Mouse (Mus musculus): ENCODE results near the gene Serpinb6b.
"Not testable (repeated sequence)": the region's sequence is repeated elsewhere in the genome, so short reads cannot be mapped to it uniquely, and the experiment has no call there.

Gene Serpinb6b

DNA sequence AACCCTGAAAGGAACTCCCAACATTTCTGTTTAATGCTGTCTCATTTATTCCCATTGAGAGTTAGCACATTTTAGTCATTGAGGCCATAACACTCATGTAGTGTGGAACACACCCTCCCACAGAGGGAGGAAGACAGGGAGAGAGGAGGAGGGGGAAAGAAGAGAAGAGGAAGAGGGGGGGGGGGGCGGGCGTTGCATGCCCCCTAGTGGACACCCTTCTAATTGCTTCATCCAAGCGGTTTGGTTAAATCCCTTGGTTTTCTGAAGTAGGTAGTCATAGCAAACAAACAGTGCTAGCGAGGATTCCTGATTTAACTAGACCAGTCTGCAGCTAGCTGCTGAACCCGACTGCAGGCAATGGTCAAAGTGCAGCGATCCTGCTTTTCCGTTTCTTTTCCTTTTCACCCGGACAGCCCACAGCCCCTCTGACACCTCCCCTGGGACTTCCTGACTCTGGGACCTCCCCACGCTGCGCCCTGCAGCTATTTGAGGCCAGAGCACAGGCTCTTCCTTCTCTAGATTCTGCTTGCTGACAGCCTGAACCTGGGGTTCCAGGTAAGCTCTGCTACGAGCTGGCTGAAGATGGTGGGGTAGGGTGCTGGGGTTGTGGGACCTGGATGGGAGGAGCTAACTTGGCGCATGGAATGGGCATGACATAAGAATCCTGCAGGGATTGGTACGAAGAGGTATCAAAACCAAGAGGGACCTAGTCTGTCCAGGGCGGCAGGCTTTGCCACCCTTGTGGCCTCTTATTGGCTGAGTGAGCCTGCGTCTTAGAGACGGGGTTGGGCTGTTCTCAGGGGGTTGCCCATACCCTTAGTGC, at the start of gene Serpinb6b:
Serpinb6b (plus strand) TSS at position 221 of the 823 bp plus-strand sequence.
- DNase-seq (ENCODE audit: low read depth, low spot score): peak; percentile 39

DNA sequence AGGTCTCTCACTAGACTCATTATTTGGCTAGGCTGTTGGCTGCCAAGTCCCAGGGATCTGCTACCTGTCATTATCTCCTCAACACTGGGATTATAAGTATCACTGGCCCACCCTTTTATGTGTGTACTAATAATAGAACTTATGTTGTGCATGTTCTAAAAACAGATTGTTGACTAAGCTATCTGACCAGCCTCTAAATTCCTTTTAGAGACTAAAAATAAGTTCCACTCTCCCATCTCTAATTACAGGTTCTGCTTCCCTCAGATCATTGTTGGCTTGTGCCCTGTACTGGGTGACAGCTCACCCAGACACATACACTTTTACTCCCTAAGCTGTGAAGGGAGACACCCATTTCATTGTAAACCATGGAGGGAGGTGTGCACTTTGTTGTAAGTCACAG, 42.4 kb upstream of the Serpinb6b start:
- no peak for DNase-seq (ENCODE audit: low read depth, low spot score)

DNA sequence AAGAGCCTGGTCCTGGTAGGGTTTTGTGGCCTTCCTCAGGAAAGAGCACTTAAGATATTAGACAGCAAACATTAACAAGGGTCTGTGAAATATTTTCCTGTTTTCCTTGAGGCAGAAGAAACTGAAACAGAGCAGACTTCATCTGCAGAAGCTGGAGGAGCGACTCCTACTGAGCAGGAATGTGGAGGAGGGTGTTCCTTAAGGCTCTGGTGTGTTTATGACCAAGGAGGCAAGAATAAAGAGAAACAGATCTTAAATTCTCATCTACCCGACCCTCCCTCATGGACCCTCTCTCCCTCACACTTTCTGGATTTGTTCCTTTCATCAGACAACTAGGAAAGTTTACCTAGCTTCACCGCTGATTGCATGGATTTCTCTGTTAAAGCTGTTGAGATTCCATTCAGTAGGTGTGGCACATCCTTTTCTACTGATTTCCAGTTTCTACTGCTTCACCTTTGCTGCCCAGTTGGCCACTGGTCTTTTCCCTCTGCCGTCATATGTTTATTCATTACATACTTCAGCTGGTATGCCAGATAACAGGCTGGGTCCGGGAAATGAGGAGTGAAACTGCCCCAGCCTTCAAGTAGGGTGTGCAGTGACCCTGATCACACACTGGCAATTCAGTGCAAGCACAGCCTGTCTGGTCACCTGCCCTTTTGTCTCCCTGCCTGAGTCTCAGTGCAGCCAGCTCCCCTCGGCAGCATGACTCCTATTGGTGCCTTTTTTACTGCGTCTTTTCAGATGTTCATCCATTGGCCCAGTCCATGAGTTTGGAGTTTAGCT, 40.2 kb upstream of the Serpinb6b start:
- peak; percentile 41 for DNase-seq (ENCODE audit: low read depth, low spot score)

DNA sequence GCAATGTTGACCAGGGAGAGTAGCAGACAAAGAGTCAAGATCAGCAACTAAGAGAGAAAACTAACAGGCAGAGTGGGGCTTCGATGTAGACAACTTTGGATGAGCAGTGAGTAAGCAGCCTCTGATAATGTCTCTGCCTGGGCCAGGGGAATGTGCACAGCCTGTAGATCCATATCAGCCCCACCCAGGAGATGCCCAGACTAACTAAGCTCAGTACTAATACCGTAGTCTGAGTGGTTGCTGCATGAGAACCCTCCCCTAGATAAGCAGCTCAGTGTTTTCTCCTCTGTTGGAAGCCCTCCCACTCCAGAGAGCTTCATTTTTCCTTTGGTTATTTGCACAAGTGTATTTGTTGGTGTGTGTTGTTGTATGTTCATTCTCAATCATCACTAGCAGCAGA, 38.3 kb upstream of the Serpinb6b start:
- DNase-seq (ENCODE audit: low read depth, low spot score): no peak

DNA sequence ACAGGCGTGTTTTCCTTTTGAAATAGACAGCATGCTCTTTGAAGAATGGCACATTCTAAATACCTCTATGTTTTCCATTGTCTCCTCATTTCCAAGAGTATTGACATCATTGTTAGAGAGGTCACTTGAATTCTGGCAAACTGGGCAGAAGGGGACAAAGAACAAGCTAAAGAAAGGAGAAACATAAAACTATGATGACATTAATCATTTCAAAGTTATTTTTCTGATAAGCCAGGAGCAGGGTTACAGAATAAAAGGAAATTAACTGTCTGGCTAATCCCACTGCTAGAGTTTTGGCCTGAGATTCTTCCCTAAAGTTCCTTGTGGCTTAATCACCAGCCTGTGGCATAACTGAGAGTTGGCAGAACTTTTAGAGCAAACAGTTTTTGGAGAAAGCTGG, 37.8 kb upstream of the Serpinb6b start:
- DNase-seq (ENCODE audit: low read depth, low spot score): no peak

DNA sequence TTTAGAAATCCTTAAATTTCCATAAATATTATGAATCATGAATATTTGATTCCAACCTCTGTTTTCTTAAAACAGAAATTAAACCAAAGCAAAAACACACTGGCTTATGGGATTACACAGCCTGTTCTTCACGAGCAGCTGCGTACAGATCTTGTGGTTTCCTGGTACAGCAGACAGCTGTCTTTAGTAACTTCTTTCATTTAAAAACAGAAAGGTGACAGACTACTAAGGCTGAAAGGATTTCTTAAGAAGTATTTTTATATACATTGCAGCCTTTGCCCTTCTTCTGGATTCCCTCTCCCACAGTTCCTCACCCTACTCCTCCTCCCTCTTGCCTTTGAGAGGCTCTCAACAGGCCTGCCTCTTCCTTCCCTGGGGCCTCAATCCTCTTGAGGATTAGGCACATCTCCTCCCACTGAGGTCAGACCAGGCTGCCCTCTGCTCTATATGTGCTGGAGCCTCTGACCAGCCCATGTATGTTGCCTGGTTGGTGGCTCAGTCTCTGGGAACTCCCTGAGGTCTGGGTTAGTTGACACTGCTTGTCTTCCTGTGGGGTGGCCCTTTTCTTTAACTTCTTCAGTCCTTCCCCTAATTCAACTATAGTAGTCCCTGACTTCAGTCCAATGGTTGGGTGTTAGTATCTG, 35.8 kb upstream of the Serpinb6b start:
- DNase-seq (ENCODE audit: low read depth, low spot score): no peak

DNA sequence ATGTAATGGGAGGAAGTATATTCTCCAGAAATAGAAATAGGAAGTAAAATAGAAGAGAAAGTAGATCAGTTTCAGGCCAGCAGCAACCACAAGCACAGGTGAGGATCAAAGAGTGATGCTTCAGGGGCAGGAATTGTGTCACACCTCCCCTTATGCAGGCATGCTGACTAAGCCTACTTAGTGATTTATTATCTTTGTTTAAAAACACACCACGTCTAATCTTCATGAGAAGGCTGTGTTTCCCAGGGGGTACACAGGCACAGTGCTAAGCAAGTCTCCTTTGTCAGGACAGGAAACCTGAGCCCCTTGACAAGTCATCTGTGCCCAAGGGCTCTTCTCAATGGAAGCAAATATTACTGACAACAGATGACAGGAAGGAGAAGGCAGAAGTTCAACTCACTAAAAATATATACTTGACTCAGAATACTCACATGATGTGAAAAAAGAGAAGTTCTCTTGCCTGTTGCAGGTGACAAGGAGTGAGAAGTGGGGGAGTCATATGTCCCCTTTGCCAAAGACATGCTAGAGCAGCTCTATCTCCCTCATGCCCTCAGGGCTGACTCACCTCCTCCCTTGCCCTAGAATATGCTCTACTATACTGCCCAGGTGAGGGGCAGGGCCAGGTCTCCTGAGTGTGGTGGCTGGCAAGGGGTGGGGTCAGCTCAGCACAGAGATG, 30.2 kb upstream of the Serpinb6b start:
- no peak for DNase-seq (ENCODE audit: low read depth, low spot score)

DNA sequence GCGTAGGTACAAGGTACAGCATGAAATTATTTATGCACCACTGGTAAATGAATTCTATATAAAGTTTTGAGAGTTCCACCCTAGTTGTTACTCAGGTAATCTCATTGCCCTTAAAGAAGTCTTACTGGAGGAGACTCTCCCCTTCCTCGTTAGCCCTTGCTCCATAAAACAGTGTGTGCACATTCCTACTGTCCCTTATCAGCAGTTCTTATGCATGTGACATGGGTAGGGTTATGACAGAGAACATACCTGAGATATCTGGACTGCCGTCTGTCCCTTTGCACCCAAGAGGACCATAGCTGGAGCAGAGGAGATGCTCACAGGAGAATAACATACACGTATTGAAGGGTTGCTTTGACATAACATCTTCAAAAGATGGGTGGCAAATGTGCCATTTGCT, 26.7 kb upstream of the Serpinb6b start:
- not testable (repeated sequence) for DNase-seq (ENCODE audit: low read depth, low spot score)

DNA sequence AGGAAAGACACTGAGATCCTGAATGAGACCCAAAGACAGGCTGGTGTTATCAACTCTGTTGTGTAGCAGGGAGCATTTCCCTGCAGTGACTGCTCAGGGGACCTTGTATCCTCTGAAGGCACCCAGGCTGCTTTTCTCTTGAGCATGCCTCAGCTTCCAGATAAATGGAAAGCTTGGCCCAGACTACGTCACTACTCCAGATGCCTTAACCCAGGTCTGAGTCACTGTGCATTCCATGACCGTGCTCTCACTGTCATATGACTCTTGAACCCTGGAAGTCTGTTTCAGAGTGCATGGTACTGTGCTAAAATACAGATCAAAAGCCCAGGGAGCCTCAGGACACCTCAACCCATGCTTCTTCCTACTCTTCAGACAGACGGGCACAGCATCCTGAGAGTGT, 25.8 kb upstream of the Serpinb6b start:
- DNase-seq (ENCODE audit: low read depth, low spot score): not testable (repeated sequence)

DNA sequence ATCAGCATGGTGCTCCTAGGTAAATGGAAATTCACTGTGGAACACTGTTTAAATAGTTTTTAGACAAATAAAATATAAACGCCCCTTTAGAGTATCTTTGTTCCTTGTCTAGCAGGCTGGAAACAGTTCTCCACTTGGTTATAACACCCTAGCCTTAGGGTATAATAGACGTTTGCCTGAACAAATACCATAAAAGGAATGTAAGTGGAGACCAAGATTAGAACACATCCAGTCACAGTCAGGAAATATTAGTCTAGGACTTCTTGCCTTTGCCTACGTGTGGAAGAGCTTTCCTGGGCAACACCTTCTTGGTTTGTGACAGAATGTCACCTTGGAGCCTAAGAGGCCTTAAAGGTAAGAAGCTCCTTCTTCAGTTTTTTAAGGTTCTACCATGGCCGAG, 8.5 kb upstream of the Serpinb6b start:
- no peak for DNase-seq (ENCODE audit: low read depth, low spot score)

DNA sequence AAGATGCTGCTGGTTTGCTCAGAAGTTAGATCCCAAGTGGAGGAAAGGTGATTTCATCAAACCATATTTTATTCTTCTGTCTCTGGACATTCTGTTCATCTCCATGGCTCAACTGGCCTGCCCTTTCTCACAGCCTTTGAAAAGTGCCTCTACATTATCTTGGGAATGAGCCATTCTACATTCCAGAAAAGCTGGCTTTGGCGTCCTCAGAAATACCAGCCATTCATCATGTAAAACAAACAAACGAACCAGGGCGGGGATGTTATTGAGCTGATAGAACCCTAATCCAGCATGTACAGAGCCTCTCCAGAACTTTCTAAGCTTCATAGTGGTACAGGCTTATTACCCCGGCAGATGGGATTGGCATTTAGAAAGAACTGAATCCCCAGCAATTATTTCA, 7.1 kb upstream of the Serpinb6b start:
- no peak for DNase-seq (ENCODE audit: low read depth, low spot score)

DNA sequence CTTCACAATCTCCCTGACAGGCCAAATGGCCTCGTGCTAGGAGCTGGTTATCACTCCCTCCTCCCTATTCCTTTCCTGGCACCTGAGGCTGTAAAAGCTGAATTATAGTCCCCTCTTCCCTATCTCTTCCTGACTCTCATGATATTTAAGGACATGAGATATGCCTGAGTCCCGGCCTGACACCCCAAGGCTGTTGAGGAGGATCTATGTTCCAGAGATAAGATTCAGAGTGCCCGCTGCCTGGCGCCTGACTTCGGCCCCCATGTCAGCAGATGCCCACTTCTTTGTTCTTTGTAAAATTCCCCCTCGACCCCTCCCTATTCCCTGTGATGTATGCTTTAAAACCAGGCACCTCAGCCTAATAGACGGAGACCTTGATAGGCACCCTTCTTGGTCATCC, 6.5 kb upstream of the Serpinb6b start:
- DNase-seq (ENCODE audit: low read depth, low spot score): not testable (repeated sequence)

DNA sequence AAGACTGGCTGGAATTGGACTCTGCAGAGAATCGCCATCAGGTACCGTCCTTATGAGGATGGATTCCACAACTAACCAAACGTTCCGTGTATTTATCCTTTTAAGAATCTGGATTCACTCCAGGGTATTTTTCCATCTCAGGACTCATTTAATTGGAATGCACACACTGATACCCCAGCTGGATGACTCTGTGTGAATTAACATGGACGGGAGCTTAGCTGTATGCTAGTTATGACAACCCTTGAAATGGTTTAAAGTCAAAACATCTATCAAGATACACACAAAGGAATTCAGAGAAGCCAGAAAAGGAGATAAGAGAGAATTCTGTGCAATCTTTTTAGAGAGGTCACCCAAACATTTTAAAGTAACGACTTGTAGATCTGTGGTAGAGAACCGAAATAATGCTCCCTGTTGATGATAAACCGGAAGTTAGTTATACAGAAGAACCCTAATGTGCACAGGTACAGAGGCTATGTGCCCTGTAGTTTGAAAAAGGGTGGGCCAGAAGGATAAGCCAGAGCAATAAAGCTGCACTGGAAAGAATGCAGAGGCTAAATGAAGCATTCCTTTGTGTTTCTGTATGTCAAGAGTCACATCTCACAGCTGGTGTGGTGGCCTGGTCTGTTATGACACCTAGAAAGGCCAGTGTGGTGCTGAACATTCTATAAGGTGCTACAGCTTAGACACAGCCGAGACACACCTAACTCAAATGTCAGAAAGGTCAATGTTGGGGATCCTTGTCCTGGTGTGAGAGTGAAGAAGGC, 837 bp upstream of the Serpinb6b start:
- no peak for DNase-seq (ENCODE audit: low read depth, low spot score)

DNA sequence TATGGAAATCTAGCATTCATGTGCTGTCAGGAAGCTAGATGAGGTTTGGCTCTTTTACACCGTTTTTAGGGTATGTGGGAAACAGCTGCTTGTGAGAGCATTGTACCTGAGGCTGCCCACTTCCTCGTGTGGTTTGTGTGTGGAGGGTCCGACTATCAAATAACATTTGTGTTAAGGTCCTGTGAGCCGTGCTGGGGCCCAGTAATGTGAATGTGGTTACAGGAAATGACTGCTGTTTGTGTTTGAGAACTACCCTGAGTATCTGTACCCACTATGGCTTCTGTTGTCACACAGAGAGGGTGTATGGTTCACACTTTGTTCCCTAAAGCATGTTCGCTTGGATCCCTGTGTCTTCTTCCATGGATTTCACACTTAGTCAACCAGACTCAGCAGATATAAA, 1.1 kb downstream of the Serpinb6b start:
- DNase-seq (ENCODE audit: low read depth, low spot score): no peak

DNA sequence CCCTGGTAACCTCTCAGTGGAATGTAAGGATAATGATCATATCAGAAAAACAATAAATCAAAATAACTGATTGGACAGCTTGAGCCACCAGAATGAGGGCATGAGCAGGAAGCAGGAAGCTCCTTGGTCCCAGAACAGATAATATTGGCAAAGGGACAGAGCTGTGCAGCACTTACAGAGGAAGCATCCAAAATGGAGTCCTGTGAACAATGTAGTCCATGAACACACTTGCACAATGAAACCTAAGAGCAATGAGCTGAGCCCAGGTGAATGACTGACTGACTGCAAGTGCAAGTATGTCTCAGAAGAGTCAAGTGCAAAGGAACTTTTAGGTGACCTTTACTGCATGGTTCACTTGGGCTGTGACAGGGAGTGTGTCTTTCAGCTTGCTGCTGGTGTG, 2.2 kb downstream of the Serpinb6b start:
- peak; percentile 4 for DNase-seq (ENCODE audit: low read depth, low spot score)

DNA sequence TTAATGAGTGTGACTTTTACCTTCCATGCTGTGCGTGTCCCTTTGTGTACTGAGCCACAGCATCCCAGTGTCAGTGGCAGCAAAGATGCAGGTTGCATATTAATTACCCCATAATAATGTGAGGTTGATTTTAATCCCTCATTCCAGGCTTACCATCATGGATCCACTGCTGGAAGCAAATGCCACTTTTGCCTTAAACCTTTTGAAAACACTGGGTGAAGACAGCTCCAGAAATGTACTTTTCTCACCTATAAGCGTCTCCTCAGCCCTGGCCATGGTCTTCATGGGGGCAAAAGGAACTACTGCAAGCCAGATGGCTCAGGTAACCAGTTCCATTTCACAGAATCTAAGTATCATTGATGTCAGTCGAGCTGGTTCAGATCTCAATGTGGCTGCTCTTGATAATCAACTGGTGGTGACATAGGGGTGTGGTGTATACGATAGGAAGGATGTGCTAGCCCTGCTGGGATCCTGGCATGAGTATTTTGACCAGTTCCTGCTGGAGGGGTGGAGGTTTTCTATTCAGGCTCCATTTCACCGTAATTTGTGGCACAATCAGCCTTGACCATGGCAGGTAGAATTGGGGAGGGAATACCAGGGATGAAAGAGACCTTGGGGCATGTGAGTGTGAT, 3.5 kb downstream of the Serpinb6b start:
- DNase-seq (ENCODE audit: low read depth, low spot score): no peak

DNA sequence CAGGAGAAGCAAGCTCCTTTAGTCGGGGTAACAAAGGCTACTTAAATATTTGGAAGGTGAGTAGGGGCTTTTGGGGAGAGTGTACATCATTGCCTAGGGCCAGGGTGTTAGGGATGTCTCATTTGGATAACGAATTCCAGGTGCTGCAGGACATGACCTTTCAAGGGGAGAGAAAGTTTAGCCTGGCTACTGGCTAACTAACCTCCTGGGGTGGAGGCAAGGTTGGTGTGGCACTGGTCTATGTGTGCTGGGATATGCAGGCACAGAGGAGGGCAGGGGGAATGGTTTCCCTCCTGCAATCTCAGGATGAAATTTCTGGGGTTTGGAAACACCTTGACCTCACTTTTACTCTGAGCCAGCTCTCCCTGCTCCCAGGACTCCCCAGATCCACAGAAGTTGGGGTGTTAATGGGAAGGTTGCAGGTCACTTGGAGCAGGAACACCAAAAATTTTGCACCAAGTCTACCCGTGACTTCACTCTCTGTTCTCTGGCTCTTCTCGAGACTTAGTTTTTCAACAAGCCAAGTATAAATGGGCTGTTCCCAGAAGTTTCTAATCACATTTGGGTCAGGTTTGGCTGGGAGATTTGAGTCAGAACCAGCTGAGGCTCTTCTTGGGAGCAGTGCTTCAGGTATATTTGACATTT, 4.1 kb downstream of the Serpinb6b start:
- DNase-seq (ENCODE audit: low read depth, low spot score): no peak

DNA sequence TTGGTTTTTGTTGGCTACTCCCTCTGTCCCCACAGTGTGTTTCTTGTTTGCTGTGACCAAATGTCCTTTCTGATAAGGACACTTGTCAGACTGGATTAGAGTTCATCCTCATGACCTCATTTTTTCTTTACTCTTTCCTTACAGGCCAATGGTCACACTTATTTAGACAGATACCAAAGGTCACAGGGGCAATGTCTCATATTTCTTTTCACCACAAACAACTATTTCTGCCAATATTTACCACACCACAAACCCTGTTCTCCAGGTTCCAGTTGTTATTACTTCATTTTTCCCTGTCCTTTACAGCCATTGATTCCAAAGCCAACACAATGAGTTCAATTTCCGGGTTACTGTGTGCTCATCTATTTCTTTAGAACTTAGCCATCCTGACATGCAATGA, 4.6 kb downstream of the Serpinb6b start:
- DNase-seq (ENCODE audit: low read depth, low spot score): no peak

DNA sequence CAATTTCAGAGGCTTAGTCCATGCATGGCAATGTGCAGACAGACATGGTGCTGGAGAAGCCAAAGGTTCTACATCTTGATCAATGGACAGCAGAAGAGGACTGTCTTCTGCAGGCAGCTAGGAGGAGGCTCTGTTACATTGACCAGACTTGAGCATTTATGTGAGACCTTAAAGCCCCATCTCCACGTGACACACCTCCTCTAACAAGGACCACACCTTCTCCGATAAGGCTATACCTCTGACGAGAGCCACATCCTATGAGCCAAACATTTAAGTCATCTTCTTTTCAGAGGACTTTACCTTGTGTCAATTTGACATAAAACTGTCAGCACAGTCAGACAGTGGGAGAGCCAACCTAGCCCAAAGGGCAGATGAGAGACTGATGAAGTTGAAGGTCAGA, 5.8 kb downstream of the Serpinb6b start:
- DNase-seq (ENCODE audit: low read depth, low spot score): no peak

DNA sequence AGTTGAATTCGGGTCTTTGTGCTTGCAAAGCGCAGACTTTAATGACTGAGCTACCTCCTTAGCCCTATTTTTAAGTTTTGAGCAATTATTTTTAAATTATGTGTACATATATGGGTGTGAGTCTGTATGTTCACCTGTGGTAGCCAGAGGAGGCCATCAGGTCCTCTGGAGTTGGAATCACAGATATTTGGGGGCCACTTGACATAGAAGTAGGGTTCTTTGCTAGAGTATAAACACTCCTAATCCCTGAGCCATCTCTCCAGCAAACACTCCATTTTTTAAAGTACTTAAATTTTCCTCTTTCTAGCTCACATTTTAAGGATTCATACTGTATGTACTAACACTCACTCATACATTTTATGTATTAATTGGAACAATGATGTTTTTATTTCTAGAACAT, 9.3 kb downstream of the Serpinb6b start:
- no peak for DNase-seq (ENCODE audit: low read depth, low spot score)

All from mesoderm, embryonic 11.5 days (tissue).